Mouse (Mus musculus) heart, adult 11 months (tissue): Measurements from ENCODE around the gene Auts2.

ENCODE experiments used
- DNase-seq: peaks from one replicate; pipeline ENCODE4 v3.0.0; 2022

Gene Auts2

GRCm38 (mm10) chr5:131395756-131396155 is 1147.4 kb downstream of the Auts2 start:
- peak; percentile 87 for DNase-seq
